Mouse (Mus musculus): ENCODE measurements around the gene Slc39a11. TPM values are rescaled to one million over a fixed set of nuclear protein-coding genes. Genes with fewer than 3 reads are reported as not detected.

The Slc39a11 gene
- 19.6 and 21.8 TPM in 2 replicates for polyA plus RNA-seq (2014; fragmentation: Nextera tagmentation; extraction: Ambion mirVana)

DNA sequence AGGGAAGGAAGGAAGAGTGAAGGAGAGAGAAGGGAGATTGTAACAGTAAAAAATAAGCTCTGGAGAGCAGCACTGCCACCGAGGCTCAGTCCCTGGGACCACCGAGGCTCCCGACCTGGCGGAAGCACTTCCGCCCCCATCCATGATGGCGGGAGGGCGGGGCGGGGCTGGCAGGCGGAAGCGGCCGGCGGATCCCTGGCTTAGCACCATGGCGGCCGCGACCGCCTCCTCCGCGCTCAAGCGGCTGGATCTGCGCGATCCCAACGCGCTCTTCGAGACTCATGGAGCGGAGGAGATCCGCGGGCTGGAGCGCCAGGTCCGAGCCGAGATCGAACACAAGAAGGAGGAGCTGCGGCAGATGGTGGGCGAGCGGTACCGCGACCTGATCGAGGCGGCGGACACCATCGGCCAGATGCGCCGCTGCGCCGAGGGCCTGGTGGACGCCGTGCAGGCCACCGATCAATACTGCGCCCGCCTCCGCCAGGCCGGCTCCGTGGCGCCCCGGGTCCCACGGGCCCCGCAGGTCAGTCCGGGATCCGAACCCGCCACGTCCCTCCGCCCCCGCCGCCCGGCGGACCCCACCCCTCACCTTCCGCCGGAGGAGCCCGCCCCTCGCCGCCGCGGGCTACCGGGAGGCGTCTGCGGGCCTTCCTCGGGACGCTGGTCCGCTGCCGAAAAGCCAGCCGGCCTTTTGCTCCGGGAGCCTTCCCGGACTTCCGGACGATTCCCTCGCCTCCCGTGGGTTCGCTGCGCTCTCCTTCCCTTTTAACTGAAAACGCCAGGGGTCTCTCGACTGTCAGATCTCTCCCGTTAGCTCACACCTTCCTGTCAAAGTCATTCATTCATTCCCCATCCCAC lies at the start of gene Slc39a11:
TSS of gene Slc39a11 (minus strand) at position 727 of the 858 bp plus-strand sequence.
- H3K4me1 ChIP-seq (ENCODE audit: insufficient read depth), result peaks cover 11% of the 10 kb centered on the region
- DNase-seq (peak; percentile 86), ATAC-seq (ENCODE audit: insufficient read depth) (peak; percentile 85)
- no peak for TF ChIP-seq CTCF (IDR thresholded peaks at IDR 0.05; ENCODE audit: low read depth)
- H3K36me3 ChIP-seq (ENCODE audit: insufficient read depth), result peaks cover 32% of the 10 kb centered on the region
- H3K27me3 ChIP-seq (ENCODE audit: insufficient read depth, low read length), result 0 out of 2 replicates have a peak, but pooled peaks cover 4% of the 10 kb centered on the region
- H3K9me3 ChIP-seq (ENCODE audit: low read depth, low read length), result no peaks in the 10 kb centered on the region
- H3K4me2 ChIP-seq, result peak within 1 kb of the TSS; percentile 85
- H3K9ac ChIP-seq, result peak within 1 kb of the TSS; percentile 96
- H3K27ac ChIP-seq (ENCODE audit: low read depth), result peak within 1 kb of the TSS; percentile 83
- H3K4me3 ChIP-seq (ENCODE audit: low read depth, low read length), result peak within 1 kb of the TSS; percentile 95
- under 1% methylated on average over 91 of the region's 91 CpGs for WGBS

DNA sequence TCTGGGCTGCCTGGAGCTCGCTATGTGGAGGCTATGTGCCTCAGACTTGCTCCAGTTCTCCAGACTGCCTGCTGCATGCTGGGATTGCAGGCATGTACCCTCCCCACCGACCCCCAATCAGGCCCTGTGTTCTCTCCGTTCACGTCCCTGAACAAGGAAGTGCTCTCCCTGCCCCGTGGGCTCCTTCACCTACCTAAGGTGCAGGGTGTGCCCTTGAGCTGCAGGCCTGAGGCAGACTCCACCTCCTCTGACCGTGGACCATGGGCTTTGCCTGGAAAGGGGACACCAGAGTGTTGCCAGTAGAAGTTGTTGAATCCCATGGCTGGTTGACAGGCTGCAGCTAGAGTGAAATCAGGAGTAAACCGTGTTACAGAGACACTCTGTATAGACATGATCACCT lies 49.8 kb upstream of the Slc39a11 start:
- H3K4me2 ChIP-seq, result no peak overlapping the region
- no peaks in the 10 kb centered on the region for H3K27me3 ChIP-seq (ENCODE audit: insufficient read depth, low read length)
- H3K4me3 ChIP-seq (ENCODE audit: low read depth, low read length), result no peak overlapping the region
- no peak overlapping the region for H3K27ac ChIP-seq (ENCODE audit: low read depth)
- H3K4me1 ChIP-seq (ENCODE audit: insufficient read depth), result no peaks in the 10 kb centered on the region
- peaks cover 16% of the 10 kb centered on the region for H3K36me3 ChIP-seq (ENCODE audit: insufficient read depth)
- TF ChIP-seq CTCF (IDR thresholded peaks at IDR 0.05; ENCODE audit: low read depth), result no peak
- DNase-seq (no peak), ATAC-seq (ENCODE audit: insufficient read depth) (no peak)
- 78% methylated on average over 7 of the region's 7 CpGs for WGBS
- H3K9ac ChIP-seq, result no peak overlapping the region
- no peaks in the 10 kb centered on the region for H3K9me3 ChIP-seq (ENCODE audit: low read depth, low read length)

DNA sequence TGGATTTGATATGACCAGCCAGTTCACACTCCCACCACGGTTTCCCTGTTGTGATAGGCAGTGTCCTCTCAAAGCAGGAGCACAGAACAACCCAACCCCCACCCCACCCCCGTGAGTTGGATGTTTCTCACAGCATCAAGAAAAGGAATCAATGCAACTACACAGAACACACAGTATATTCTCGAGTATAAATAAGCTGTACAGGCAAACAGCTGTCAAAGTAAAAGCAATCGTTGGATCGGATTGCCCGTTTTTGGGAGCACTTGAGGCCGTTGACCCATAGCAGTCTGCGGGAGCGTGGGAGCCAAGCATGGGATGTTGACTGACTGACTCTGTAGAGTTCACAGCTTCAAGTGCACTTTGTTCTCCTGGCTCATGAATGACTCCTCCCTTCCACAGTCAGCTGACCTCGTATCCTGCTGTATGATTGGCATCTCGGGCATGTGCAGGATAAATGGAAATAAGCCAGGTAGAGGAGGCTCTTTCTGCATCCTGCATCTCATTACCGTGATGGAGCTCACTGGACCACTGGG lies 48.2 kb upstream of the Slc39a11 start:
- DNase-seq, result peak; percentile 24
- no peaks in the 10 kb centered on the region for H3K9me3 ChIP-seq (ENCODE audit: low read depth, low read length)
- no peak overlapping the region for H3K9ac ChIP-seq
- no peak overlapping the region for H3K4me3 ChIP-seq (ENCODE audit: low read depth, low read length)
- H3K4me2 ChIP-seq, result no peak overlapping the region
- no peak for ATAC-seq (ENCODE audit: insufficient read depth)
- TF ChIP-seq CTCF (IDR thresholded peaks at IDR 0.05; ENCODE audit: low read depth), result no peak
- H3K36me3 ChIP-seq (ENCODE audit: insufficient read depth), result peaks cover 31% of the 10 kb centered on the region
- no peak overlapping the region for H3K27ac ChIP-seq (ENCODE audit: low read depth)
- no peaks in the 10 kb centered on the region for H3K4me1 ChIP-seq (ENCODE audit: insufficient read depth)
- 59% methylated on average over 12 of the region's 12 CpGs for WGBS
- H3K27me3 ChIP-seq (ENCODE audit: insufficient read depth, low read length), result no peaks in the 10 kb centered on the region

DNA sequence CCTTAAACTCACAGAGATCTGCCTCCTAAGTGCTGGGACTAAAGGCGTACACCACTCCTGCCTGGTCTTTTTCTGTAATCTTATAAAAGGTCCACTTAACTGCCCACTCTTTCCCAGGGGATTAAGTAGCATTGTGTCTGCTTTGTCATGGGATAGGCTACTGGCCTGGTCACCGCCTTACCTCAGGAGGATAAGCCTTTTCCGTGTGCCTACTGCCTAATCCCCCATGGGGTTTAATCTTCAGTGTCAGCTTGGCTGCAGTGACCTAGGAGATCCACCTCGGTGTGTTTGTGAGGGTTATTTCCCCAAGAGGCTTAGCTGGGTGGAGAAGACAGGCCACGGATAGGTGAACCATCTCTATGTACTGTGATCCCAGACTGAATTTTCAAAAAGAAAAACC lies 47.7 kb upstream of the Slc39a11 start:
- WGBS, result 73% methylated on average over 5 of the region's 5 CpGs

DNA sequence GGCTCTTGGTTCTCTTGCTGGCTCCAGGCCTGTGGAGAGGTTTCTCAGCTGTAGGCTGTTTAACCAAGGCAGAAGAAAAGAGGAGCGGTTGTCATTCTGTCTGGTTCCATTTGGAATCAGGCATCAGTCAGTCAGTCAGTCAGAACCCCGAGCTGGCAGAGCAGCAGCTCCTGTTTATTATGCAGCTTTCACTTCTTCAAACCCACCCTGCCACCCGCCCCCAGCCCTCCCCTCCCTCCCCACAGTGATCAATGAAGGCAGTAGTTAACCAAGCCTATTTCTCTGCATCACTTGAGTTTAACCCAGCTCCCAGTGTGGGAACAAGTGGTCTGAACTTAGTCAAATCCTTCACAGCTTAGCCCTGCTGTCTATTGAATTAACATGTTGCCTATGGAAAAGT lies 42.0 kb upstream of the Slc39a11 start:
- no peak for ATAC-seq (ENCODE audit: insufficient read depth)
- H3K27me3 ChIP-seq (ENCODE audit: insufficient read depth, low read length), result no peaks in the 10 kb centered on the region
- no peak overlapping the region for H3K9ac ChIP-seq
- H3K4me2 ChIP-seq, result no peak overlapping the region
- no peak for TF ChIP-seq CTCF (IDR thresholded peaks at IDR 0.05; ENCODE audit: low read depth)
- H3K4me1 ChIP-seq (ENCODE audit: insufficient read depth), result no peaks in the 10 kb centered on the region; the same call in 1 of the 2 replicates
- 77% methylated on average over 3 of the region's 3 CpGs for WGBS
- DNase-seq, result no peak
- no peak overlapping the region for H3K27ac ChIP-seq (ENCODE audit: low read depth)
- peaks cover 83% of the 10 kb centered on the region for H3K36me3 ChIP-seq (ENCODE audit: insufficient read depth)
- H3K4me3 ChIP-seq (ENCODE audit: low read depth, low read length), result no peak overlapping the region
- H3K9me3 ChIP-seq (ENCODE audit: low read depth, low read length), result no peaks in the 10 kb centered on the region

More for the DNA sequence above, 47.7 kb upstream of the Slc39a11 start:
- Histone ChIP-seq H3K9me3 (ENCODE audit: low read depth, low read length) (no peaks in the 10 kb centered on the region), H3K27ac (ENCODE audit: low read depth) (no peak overlapping the region), H3K27me3 (ENCODE audit: insufficient read depth, low read length) (no peaks in the 10 kb centered on the region), H3K9ac (no peak overlapping the region), H3K4me2 (no peak overlapping the region), H3K36me3 (ENCODE audit: insufficient read depth) (peaks cover 36% of the 10 kb centered on the region), H3K4me3 (ENCODE audit: low read depth, low read length) (no peak overlapping the region), H3K4me1 (ENCODE audit: insufficient read depth) (no peaks in the 10 kb centered on the region)
- no peak for TF ChIP-seq CTCF (IDR thresholded peaks at IDR 0.05; ENCODE audit: low read depth)
- DNase-seq (no peak), ATAC-seq (ENCODE audit: insufficient read depth) (no peak)

DNA sequence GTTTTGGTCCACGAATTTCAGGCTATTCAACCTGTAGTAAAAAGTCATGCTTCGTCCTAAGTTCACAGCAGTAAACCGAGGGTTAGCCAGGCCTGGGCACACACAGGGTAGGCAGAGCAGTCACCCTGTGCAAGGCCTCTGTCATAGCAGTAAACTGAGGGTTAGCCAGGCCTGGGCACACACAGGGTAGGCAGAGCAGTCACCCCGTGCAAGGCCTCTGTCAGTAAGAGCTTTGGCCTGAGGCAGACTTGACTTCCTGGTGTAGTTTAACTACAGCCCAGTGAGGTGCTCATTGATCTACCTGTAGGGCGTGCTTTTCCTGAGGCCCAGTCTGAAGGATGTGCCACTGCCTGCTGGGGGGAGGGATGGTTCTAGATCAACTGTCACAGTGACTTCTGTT lies 41.4 kb upstream of the Slc39a11 start:
- Histone ChIP-seq H3K27me3 (ENCODE audit: insufficient read depth, low read length) (no peaks in the 10 kb centered on the region), H3K4me2 (no peak overlapping the region), H3K27ac (ENCODE audit: low read depth) (no peak overlapping the region), H3K9me3 (ENCODE audit: low read depth, low read length) (no peaks in the 10 kb centered on the region), H3K4me3 (ENCODE audit: low read depth, low read length) (no peak overlapping the region), H3K36me3 (ENCODE audit: insufficient read depth) (peaks cover 85% of the 10 kb centered on the region), H3K9ac (no peak overlapping the region), H3K4me1 (ENCODE audit: insufficient read depth) (no peaks in the 10 kb centered on the region; the same call in 1 of the 2 replicates)
- no peak for TF ChIP-seq CTCF (IDR thresholded peaks at IDR 0.05; ENCODE audit: low read depth)
- 87% methylated on average over 5 of the region's 5 CpGs for WGBS
- no peak for ATAC-seq (ENCODE audit: insufficient read depth)
- no peak for DNase-seq

- ATAC-seq (ENCODE audit: insufficient read depth), result no peak
- TF ChIP-seq CTCF (IDR thresholded peaks at IDR 0.05; ENCODE audit: low read depth), result no peak
- Histone ChIP-seq H3K27ac (ENCODE audit: low read depth) (no peak overlapping the region), H3K36me3 (ENCODE audit: insufficient read depth) (peaks cover 82% of the 10 kb centered on the region), H3K4me1 (ENCODE audit: insufficient read depth) (no peaks in the 10 kb centered on the region; the same call in 1 of the 2 replicates), H3K27me3 (ENCODE audit: insufficient read depth, low read length) (no peaks in the 10 kb centered on the region), H3K9ac (no peak overlapping the region), H3K9me3 (ENCODE audit: low read depth, low read length) (no peaks in the 10 kb centered on the region), H3K4me2 (no peak overlapping the region), H3K4me3 (ENCODE audit: low read depth, low read length) (no peak overlapping the region)
- 77% methylated on average over 12 of the region's 12 CpGs for WGBS
- DNase-seq, result no peak
These were observed 40.6 kb upstream of the Slc39a11 start for GRCm38 (mm10) chr11:113690506-113690905.

All from lung, embryonic 14.5 days (tissue).